ENCODE assay signal across 8 mouse cellular contexts in genomic region chr8:122864719-122865129, GRCm38 (mm10). TPM values are rescaled to one million over a fixed set of nuclear protein-coding genes. Genes with fewer than 3 reads are reported as not detected.
DNase-seq lines count a peak whose midpoint lies in the region; ATAC-seq lines count a peak whose summit lies in the region.
"Had no signal": no experiment of that assay in that cellular context is flagged by ENCODE, and none has a peak within 500 bp of the region (broad histone marks: within the 10 kb centered on the region; RNA-seq: fewer than 3 reads in every experiment).

No protein-coding gene starts in this region.

- WGBS in neural tube, embryonic 11.5 days = 56% methylated on average over 26 of the region's 26 CpGs
- 54% methylated on average over 24 of the region's 26 CpGs for WGBS in forebrain, embryonic 14.5 days
- 57% methylated on average over 26 of the region's 26 CpGs for WGBS in limb, embryonic 15.5 days

- H3K27me3 ChIP-seq in neural tube, embryonic 11.5 days (ENCODE audit: control insufficient read depth, insufficient read depth, low read length) = no peaks in the 10 kb centered on the region
- H3K27me3 ChIP-seq in forebrain, embryonic 14.5 days (replicated peaks; ENCODE audit: control insufficient read depth, insufficient read depth, low read length) = no peaks in the 10 kb centered on the region
- H3K27me3 ChIP-seq in limb, embryonic 15.5 days = no peaks in the 10 kb centered on the region

- H3K9ac ChIP-seq in neural tube, embryonic 11.5 days (ENCODE audit: low read length) = peak overlapping the region; percentile 22
- H3K9ac ChIP-seq in forebrain, embryonic 14.5 days (ENCODE audit: low read length) = no peak overlapping the region
- H3K9ac ChIP-seq in limb, embryonic 15.5 days = no peak overlapping the region

- peak overlapping the region; percentile 21 for H3K4me3 ChIP-seq in neural tube, embryonic 11.5 days (ENCODE audit: low read depth, low read length)
- H3K4me3 ChIP-seq in forebrain, embryonic 14.5 days (ENCODE audit: low read depth, low read length) = peak overlapping the region; percentile 17
- H3K4me3 ChIP-seq in limb, embryonic 15.5 days = peak overlapping the region; percentile 19

- ATAC-seq in neural tube, embryonic 11.5 days (ENCODE audit: insufficient read depth, low FRiP score, low TSS enrichment) = no peak
- no peak for ATAC-seq in forebrain, embryonic 14.5 days
- no peak for ATAC-seq in limb, embryonic 15.5 days (ENCODE audit: insufficient number of reproducible peaks, low FRiP score, low TSS enrichment, low read depth)
- ATAC-seq in granulocyte monocyte progenitor cell, adult 5-6 weeks (replicated peaks; ENCODE audit: poor library complexity, severe bottlenecking) = no peak

- DNase-seq in neural tube, embryonic 11.5 days (ENCODE audit: low spot score) = peak; percentile 33
- DNase-seq in neural tube, embryonic 10.5 days (ENCODE audit: extremely low spot score, low spot score) = no peak
- DNase-seq in forebrain, embryonic 14.5 days (ENCODE audit: low spot score) = no peak
- peak; percentile 52 for DNase-seq in testis, postnatal 14 days (ENCODE audit: low spot score)
- no peak for DNase-seq in gastrocnemius, postnatal 4 days (ENCODE audit: low spot score in 2 of 2)

- H3K27ac ChIP-seq in neural tube, embryonic 11.5 days (ENCODE audit: low read depth, low read length) = no peak overlapping the region
- H3K27ac ChIP-seq in forebrain, embryonic 14.5 days (ENCODE audit: low read depth, low read length) = no peak overlapping the region
- no peak overlapping the region for H3K27ac ChIP-seq in limb, embryonic 15.5 days
- H3K27ac ChIP-seq: macrophage had no signal

- H3K9me3 ChIP-seq in neural tube, embryonic 11.5 days (ENCODE audit: control insufficient read depth, low read length) = no peaks in the 10 kb centered on the region
- peaks cover 13% of the 10 kb centered on the region; the same call in 1 of the 2 replicates for H3K9me3 ChIP-seq in forebrain, embryonic 14.5 days (replicated peaks; ENCODE audit: control insufficient read depth, low read length)
- no peaks in the 10 kb centered on the region for H3K9me3 ChIP-seq in limb, embryonic 15.5 days

- H3K36me3 ChIP-seq in neural tube, embryonic 11.5 days (ENCODE audit: control insufficient read depth, insufficient read depth, low read length) = no peaks in the 10 kb centered on the region
- H3K36me3 ChIP-seq in forebrain, embryonic 14.5 days (ENCODE audit: control insufficient read depth, insufficient read depth, low read length) = no peaks in the 10 kb centered on the region
- no peaks in the 10 kb centered on the region for H3K36me3 ChIP-seq in limb, embryonic 15.5 days

- H3K4me1 ChIP-seq in neural tube, embryonic 11.5 days (ENCODE audit: control insufficient read depth, insufficient read depth, low read length) = no peaks in the 10 kb centered on the region; the same call in 1 of the 2 replicates
- no peaks in the 10 kb centered on the region for H3K4me1 ChIP-seq in forebrain, embryonic 14.5 days (ENCODE audit: control insufficient read depth, insufficient read depth, low read length)
- H3K4me1 ChIP-seq in limb, embryonic 15.5 days = peaks cover 3% of the 10 kb centered on the region; the same call in 1 of the 2 replicates

- H3K4me2 ChIP-seq in neural tube, embryonic 11.5 days (ENCODE audit: low read depth) = peak overlapping the region; percentile 40
- H3K4me2 ChIP-seq in forebrain, embryonic 14.5 days (ENCODE audit: low read length) = peak overlapping the region; percentile 37
- peak overlapping the region; percentile 42 for H3K4me2 ChIP-seq in limb, embryonic 15.5 days

RNA-seq across cellular contexts. Expression of gene Cdh15, which starts 17.0 kb away (rescaled TPM):
- polyA plus RNA-seq in neural tube, embryonic 11.5 days (2014; fragmentation: Nextera tagmentation; extraction: Ambion mirVana) = 8.3 and 9.0 TPM in 2 replicates
- 0.69 and 1.4 TPM in 2 replicates for polyA plus RNA-seq in forebrain, embryonic 14.5 days (2014; fragmentation: Nextera tagmentation; extraction: Ambion mirVana)
- polyA plus RNA-seq in limb, embryonic 15.5 days (2015; fragmentation: Nextera tagmentation; extraction: Ambion mirVana) = 16.5 and 33.3 TPM in 2 replicates
- 10 to 100 TPM; 54.8 to 65.3 TPM for total RNA-seq in gastrocnemius, postnatal 4 days (2021)
- total RNA-seq in granulocyte monocyte progenitor cell, adult 5-6 weeks (2014; fragmentation: Nextera tagmentation) = not detected in 2 replicates
- not detected in 2 replicates for total RNA-seq in granulocyte monocyte progenitor cell, adult 5-6 weeks (2017)
- polyA plus RNA-seq: macrophage had no signal

Comparison
In these comparisons a context has a peak if more than half of its experiments do, and no peak if none do; other contexts are left out.
1. DNase-seq: peak in neural tube, embryonic 11.5 days (single experiment) and testis, postnatal 14 days (single experiment); none in neural tube, embryonic 10.5 days (single experiment), forebrain, embryonic 14.5 days (single experiment) and gastrocnemius, postnatal 4 days (0 of 2).
2. Peak in every context shown above with its lines, with median percentiles within 50 percentile points of each other: H3K4me2 ChIP-seq and H3K4me3 ChIP-seq.